Mouse (Mus musculus): ENCODE results near the gene Srd5a3. TPM values are rescaled to one million over a fixed set of nuclear protein-coding genes. Genes with fewer than 3 reads are reported as not detected.
"Not testable (repeated sequence)": the region's sequence is repeated elsewhere in the genome, so short reads cannot be mapped to it uniquely, and the experiment has no call there.

Gene Srd5a3
- 10 to 100 TPM; 26.8 to 32.3 (median 28.1) TPM for polyA plus RNA-seq (2017; shearing (Covaris generic))

DNA sequence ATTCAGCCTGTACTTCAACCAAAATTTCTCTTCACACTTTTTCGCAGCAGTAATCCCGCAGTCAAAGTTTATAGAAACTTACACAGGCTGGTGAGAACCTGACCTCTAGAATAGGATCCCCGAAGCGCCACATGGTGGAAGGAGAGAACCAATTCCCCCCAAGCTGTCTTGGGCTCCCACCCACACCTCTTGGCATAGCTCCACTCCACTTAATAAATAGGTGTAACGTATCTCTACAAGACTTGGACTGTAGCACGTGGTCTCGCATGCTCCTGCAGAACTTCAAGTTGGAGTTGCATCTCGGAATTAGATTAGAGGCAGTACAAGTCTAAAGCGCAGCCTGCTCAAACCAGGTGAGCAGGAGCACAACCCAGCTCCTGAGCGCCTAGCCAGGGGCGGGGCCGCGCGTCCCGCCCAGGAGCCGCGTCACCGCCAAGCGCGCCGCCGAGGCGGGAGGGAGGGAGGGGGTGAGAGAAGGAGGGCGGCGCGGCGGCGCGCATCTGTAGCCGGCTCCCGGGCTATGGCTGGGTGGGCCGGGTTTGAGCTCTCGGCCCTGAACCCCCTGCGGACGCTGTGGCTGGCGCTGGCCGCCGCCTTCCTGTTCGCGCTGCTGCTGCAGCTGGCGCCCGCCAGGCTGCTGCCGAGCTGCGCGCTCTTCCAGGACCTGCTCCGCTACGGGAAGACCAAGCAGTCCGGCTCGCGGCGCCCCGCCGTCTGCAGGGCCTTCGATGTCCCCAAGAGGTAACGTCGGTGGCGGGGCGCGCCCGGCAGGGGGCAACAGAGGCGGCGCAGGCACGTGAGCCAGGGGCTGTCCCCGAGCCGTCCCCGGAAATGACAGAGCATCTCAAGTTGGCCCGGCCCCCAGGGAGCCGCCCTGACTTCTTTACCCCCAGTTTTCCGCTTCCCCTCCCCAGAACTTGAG lies at the start of gene Srd5a3:
Gene Srd5a3, plus strand, starts transcription at position 464 of the 922 bp plus-strand sequence.
- ATAC-seq, result peak; percentile 96

DNA sequence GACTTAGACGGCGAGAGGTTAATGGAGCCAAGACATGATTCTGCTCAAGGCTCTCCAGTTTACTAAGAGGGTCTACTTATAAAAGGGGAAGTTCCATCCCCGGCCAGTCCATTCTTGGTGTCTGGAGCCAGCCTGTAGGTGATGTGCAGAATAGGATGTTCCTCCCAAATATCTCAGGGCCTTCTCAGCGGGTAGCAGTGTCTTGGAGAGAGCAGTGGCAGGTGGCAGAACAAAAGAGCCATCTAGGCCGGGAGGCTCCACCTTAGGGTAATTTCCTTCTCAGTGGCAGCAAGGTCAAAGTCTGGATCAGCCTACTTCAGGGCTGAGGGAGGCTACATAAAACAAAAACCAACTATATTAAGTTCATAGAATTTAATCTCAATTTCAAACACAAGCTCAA lies 36.3 kb upstream of the Srd5a3 start:
- not testable (repeated sequence) for ATAC-seq

DNA sequence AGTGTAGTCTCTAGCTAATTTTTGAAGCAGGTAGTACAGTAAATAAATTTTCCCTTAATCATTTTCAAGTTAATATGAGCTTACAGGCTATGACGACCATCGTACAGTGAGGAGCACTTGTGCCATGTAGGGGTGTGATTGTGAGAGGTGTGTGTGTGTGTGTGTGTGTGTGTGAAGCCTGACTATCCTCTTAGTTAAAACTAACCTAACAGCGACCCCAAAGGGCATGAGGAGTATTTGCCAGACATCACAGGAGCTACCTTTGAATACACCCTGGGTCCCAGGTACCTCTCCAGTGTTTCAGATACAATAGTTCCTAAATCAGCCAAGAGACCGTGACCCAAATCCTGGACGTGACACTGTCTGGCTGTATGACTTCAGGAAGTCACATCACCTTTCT lies 32.8 kb upstream of the Srd5a3 start:
- ATAC-seq, result no peak

DNA sequence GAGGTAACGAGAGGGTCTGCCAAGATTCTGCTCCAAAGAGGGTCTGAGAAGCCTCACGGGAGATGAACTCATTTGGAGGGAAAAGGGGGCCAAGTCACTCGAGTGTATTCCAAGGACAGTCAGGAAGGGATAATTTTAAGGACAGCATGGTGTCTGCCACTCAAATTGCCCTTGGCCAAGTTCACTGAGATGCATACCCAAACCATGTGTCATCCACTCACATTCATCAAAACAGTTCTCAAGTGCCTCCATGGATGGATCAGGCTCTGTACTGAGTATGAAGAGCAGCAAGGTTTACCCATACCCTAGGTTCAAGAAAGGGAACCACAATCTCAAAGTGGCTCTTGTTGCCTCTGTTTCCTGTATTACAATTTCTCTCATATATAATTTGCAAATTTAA lies 31.6 kb upstream of the Srd5a3 start:
- no peak for ATAC-seq

DNA sequence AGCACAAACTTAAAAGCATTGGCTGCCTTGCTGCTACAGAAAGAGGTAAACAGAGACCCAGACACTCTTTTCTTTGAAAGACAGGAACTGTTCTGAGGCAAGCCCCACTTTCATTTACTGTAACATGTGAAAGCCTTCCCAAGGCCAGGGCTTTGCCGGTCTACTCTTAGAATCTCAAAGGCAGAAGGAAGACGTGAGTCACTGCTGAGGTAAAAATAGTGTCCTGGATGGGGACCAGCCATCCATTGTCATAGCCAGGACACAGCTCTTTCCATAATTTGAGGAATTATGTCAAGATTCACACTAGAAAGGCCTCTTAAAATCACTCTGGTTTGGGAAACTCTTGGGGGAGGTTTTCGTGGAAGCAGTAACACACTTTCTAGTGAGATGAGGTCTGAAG lies 28.9 kb upstream of the Srd5a3 start:
- no peak for ATAC-seq

DNA sequence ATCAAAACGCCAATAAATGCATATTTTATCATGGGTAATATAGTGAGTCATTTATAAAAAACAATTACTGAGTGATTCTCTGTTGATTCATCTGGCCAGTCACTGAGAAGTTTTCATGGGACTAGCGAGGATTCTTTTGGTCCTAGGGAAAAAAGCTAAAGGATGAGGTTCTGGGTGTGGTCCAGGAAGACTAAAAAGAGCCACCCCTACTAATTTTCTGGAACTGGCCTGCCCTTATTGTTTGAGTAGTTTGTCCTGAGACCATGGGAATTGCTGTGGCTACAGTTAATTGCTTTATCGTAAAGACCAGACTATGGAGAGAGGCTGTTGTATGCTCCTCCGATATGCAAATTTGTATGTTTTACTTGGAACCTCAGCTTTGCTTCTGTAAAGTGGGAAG lies 28.1 kb upstream of the Srd5a3 start:
- no peak for ATAC-seq

DNA sequence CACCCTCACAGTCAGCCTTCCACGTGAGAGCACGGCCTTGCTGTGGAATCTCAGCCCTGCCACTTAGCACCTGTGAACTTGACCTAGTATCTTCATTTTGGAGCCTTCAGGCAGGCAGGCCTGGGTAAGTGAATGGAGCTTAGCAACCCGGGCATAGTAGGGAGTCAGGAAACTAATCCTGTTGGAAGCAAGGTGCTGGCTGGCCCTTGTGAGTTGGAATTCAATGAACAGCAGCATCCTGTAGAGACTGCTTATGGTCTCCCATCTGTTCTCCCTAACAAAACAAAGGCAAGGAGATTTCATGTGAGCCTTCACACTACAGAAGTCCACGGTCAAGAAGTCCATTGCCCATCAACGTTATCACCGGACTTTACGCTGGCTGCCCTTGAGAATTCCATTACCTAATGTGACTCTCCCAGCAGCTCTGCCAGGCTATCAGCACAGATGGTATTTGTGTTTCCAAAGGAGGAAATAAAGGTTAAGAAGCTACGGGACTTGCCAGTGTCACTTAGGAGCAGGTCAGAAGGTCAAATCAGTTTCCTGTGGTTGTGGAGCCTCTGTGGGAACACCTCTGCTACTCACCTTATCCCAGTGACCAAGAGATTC lies 24.5 kb upstream of the Srd5a3 start:
- no peak for ATAC-seq

DNA sequence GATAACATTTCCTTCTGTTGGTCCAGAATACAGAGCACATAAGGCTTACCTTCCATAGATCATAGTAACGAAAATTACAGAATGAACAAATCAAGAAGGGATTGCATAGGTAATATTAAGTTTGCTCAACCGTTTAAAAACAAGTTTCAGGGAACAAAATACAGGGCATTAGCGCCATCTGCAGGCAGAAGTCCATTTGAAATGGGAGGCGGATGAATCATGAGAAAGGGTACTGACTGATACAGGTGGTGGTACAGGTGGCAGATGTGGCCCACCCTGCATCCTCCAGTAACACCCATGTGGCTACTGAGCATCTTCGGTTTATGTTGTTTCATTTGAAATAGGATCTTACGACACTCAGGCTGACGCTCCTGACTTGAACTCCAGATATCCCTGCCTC lies 21.6 kb upstream of the Srd5a3 start:
- ATAC-seq, result no peak

DNA sequence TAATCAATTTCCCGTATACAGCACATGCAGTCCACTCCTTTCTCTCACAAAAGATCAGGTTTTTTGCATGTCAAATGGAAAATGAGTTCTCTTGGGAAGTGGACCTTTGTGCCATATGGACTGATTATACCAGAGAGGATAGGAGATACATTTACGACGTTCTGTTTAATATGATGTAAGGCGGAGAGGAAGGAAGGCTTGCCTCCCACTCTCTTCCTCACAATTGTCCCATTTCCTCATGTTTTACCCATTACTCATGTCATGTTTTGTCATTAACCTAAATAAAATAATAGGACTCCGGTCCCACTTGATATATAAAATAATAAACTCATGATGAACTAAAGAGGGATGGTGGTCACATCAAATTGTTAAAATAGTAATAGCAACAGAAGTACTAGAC lies 19.4 kb upstream of the Srd5a3 start:
- no peak for ATAC-seq

DNA sequence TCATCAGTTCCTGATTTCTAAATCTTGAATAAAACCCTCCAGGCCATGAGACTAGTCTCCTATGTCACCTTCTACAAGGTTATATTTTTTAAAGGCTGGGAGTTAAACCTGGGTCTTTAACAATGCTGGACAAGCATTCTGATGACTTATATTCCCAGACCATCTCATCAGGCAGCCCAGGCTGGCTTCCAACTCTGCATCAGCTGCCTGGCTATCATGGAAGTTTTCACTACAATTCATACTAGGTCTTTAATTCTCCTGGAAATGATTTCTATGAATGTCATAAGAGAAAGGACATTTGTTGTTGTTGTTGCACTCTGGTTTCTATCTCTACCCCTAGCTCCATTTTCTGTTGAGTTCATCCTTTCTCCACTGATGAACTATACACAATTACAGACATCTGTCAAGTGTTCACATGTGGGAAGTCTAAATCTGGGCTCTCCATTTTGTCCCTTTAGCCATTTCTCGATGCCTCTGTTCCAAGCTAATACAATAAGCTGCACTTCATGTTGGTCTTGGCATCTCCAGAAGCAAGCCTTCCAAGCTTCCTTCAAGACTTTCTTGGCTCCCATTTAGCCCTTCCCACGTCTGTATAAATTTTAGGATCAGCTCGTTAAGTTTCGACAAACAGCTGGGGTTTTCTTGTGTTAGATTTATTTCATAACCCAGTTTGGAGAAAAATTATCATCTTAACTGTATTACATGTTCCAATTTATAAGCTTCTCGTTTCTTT lies 12.3 kb upstream of the Srd5a3 start:
- ATAC-seq, result no peak

DNA sequence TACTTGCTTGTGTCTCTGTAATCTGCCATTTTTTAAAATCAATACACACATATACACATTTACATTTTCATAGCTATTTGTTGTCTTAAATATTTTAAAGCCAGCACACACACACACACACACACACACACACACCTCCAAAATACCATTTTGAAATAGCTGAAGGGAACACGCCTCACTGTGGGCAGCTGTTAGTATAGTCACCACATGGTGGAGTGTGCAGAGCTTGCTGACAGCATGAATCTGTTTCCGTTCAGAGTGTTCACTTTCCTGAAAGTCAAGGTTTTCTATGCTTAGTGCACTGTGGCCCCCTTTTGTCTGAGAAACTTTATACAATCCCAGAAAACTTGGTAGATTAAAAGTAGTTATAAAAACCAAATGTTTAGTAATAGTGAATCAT lies 9.8 kb upstream of the Srd5a3 start:
- no peak for ATAC-seq

DNA sequence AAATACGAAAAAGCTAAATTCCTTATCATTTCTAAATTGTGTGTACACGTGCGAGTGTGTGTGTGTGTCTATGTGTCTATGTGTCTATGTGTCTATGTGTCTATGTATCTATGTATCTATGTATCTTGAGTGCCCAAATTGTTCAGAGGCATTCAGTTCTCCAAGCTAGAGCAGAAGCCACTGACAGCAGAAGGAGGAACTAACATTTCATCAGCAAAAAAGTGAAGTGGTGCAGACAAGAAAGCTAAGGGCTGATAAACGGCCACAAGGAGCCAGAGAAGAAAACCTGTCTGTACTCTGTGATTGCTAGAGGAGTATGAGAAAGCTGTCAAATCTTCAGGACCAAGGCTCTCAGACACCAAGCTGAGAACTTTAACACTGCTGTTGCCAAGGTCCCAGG lies 8.1 kb upstream of the Srd5a3 start:
- ATAC-seq, result no peak

DNA sequence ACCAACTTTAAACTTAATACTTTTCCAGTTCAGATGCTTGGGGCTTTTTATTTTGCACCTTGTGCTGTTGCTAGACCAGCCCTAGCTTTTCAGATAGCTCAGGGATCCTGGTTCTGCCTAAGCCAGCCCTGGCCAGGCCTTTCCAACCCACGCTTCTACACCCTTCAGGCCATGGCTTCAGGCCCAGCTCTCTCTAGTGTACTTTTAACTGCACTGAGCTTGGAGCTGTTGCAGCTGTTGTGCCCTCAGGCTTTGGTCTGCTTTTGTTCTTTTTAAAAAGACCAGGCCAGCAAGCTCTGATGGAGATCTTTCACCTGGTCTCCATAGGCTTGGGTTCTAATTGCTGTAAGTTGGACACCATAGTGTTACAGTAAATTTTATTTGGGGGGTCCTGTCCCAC lies 4.4 kb upstream of the Srd5a3 start:
- no peak for ATAC-seq

DNA sequence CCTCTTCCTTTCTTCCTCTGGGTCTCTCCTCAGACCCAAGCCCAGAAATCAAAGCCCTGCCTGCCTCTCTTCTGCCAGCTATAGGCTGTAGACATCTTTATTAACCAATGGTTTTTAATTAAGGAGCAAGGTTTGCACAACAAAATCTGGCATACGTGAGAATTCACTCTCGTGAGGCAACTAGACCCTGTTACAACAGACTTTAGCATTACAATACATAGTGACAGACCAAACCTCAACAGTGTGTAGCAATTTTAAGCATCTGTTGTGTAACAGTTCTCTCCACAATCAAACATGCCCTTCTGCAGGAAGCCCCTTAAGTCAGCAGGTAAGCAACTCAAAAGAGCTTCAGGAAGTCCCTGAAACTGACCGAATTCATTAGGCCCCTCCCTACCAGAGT lies 3.8 kb upstream of the Srd5a3 start:
- no peak for ATAC-seq

DNA sequence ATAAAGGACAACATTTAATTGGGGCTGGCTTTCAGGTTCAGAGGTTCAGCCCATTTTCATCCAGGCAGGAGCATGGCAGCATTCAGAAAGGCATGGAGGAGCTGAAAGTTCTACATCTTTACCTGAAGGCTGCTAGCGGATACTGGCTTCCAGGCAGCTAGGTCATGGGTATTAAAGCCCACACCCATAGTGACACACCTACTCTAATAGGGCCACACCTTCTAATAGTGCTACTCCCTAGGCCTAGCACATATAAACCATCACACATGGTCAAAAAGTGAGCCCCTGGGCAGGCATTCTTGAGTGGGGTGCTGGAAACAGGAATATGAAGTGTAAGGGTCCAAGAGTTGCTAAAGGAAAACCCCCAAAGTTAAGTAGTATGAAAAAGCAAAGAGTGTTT lies 2.5 kb upstream of the Srd5a3 start:
- no peak for ATAC-seq

DNA sequence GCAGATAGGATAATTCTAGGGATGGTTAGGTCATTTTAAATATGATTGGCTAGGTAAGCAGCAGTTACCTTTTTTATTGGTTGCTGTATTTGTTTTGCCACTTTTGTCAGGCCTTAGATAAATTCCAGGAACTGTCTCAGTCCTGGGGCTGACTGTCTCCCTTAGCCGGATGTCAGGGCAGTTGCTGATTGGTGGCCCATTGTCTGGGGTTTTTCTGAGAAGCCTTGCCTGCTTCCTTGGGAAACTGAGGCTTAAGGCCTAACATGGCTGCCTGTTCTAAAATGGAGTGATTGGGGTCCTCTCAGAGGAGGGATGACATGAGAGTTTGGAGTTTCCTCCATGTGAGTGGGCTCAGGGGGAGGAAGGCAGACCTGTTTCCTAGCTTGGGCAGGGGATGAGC lies 2.0 kb upstream of the Srd5a3 start:
- no peak for ATAC-seq

DNA sequence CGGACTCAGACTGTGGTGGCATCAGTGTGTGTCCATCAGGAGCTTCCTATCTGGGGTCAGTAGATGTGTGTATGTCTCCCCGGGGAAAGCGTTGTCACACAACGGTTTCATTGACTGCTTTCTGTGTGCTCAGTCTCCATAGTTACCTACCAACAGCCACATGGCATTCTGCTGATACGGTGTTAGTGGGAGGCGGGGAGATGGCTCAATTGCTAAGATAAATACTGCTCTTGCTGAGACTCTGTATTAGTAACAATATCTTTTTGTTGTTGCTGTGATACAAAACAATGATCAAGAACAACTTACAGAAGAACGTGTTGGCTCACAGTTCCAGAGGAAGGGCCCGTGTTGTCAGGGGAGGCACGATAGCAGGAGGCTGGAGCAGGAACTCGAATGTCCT lies 1.6 kb upstream of the Srd5a3 start:
- ATAC-seq, result no peak

DNA sequence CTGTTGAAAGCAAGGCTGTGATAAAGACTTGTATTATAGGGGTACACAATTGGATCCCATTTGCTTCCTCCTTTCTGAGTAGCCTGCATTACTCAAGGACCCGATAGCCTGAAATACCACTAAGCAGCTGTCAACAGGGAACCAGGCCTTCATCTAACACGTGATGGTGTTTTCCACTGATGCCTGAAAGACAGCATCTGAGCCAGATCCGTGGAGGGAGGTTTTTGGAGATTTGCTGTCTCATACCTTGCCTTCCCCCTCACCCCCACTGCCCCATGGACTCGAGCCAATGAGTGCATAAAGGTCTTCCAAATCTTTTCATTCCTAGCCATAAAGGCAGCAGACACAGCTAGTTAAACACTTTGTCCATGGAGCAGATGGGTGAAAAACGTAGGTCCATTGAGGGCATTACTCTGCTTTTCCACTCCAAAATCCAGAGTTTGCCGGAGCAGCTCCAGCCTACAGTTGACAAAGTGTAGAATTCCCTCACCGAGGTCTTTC lies 850 bp upstream of the Srd5a3 start:
- ATAC-seq, result no peak

DNA sequence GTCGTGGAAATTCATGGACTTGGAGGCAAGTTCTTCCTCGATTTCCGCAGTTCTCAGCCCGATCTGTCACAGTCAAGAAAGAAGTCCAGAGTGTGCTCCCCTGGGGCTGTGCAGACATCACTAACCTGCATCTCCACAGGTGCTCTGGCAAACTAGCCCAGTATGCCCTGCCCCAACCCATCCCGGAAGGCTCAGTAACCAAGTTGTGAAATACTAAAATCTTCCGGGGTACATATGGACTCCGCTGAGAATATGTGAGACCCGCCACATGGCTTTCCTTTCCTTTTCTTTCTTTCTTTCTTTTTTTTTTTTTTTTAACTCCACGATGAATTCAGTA lies 627 bp downstream of the Srd5a3 start:
- peak; percentile 45 for ATAC-seq

DNA sequence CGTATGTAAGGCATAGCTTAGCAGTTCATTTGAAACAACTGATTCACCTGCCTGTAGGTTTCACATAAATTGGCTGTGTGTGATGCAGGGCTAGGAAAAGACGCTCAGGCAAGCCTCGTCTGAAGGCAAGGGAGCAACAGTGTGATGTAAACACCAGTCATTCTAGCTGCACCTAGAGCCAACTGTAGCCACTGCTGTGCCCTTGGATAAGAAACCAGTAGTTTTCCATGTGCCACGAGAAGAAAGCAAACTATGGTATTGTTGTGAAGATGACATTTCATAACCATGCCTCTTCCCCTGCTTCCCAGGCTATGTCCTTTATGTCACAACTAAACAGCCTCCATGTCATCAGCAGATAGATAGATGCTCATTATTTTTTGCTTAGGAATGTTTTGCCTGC lies 3.3 kb downstream of the Srd5a3 start:
- ATAC-seq, result no peak

DNA sequence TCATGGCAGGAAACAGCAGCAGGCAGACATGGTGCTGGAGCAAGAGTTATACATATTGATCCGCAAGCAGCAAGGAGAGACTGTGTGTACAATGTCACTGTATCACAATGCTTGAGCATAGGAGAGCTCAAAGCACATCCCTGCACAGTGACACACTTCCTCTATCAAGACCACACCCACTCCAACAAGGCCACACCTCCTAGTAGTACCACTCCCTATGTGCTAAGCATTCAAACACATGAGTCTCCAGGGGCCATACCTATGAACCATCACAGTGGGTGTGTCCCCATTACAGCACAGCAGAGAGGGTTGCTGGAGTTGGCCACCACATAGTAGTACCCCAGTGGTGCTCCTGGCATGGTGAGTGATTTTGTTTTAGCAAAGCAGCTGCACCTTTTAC lies 6.3 kb downstream of the Srd5a3 start:
- ATAC-seq, result no peak

DNA sequence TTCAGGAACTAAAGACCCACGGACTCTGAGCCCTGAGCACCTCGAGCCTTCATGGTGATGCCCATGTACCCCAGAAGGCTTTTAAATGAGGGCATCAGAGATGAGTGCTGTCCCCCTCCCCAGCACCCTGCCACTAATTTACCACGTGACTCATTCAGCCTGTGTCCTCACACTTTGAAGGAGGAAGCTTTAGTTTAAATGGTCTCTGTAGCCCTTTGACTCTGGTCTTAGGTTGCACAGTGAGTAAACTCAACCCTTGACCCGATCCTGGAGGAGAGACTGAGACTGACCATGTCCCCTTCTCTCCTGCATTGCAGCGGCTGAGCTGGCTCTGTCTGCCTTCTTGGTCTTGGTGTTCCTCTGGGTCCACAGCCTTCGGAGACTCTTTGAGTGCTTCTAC lies 9.4 kb downstream of the Srd5a3 start:
- ATAC-seq, result no peak

DNA sequence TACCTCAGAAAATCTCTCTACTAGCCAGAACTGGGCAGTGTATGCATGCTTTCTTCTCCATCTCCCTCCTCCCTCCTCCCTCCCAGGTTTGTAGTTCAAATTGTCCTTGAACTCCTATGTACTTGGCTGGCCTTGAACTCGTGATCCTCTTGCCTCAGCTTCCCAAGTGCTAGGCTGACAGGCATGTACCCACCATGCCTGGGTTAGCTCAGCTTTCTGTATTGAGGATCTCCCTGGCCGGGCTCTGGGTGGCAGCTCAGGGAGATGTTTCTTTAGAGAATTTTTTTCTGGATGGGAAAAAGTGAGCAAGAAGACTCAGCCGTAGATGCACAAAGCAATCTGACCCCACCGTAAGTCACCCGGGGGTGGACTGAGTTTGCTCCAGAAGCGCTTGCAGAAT lies 12.9 kb downstream of the Srd5a3 start:
- no peak for ATAC-seq

DNA sequence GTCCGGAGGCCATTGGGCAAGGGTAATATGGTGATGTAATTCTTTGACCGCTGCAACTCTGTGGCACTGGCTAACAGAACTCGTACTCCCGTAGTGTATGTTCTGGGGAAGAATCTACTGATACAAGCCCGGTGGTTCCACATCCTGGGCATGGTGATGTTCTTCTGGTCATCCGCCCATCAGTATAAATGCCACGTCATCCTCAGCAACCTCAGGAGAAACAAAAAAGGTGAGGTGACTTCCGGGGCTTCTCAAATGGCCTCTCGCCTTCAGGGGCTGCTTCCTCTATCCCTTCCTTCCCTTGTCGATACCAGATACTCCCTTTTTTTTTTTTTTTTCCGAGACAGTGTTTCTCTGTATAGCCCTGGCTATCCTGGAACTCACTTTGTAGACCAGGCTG lies 13.4 kb downstream of the Srd5a3 start:
- ATAC-seq, result no peak
